Mouse (Mus musculus): ENCODE results near the gene Pkn3. TPM values are rescaled to one million over a fixed set of nuclear protein-coding genes. Genes with fewer than 3 reads are reported as not detected.
A peak's percentile ranks its signal among the peaks of the same experiment; 100 is the strongest.

Gene Pkn3
- polyA plus RNA-seq, 1 experiment from 2014 or later, result 16.7 TPM

DNA sequence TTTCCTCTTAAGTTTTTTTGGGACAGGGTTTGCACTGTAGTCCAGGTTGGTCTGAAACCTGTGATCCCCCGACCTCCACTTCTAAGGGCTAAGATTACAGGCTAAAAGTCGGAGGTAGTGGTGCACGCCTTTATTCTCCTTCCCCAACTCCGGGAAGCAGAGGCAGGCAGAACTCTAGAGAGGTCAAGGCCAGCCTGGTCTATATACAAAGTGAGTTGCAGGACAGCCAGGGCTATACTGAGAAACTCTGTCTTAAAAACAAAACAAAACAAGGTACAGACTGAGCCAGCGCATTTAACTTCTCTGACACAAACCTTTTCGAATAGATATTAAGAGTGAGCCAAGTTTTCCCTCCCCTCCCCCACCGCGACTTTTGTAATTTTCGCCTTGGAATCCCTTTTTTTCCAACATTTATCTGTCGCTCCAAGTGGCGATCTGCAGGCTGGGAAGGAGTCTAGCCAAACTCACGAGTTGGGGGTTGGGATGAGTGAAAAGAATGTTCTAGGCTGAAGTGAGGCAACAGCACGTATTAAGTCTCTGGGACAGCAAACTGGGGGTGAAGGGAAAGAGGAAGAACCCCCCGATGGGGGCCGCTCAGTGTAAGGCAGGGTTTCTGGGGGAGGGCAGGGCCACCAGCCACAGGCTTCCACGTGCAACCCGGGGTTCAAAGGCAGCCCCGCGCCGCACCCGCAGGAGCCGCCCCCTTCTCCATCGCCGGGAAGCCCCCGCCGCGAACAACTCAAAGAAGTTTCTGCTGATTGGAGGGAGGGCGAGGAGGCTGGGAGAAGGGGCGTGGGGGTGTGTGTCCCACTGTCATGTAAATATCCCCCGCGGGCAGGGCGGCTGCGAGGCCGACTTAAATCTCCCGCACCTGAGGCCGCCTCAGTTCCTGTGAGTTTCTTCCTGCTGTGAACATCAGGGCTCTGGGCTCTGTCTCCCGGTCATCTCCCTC, 16.0 kb upstream of the Pkn3 start:
- no peaks in the 10 kb centered on the region for H3K36me3 ChIP-seq (ENCODE audit: control insufficient read depth, insufficient read depth, low read length)
- 6% methylated on average over 33 of the region's 37 CpGs for WGBS
- peaks cover 25% of the 10 kb centered on the region for H3K4me1 ChIP-seq (replicated peaks; ENCODE audit: control insufficient read depth, insufficient read depth, low read length)
- no peaks in the 10 kb centered on the region for H3K9me3 ChIP-seq (ENCODE audit: control insufficient read depth, low read length)
- peak overlapping the region; percentile 79 for H3K4me2 ChIP-seq (ENCODE audit: low read depth, low read length)
- peak overlapping the region; percentile 97 for H3K27ac ChIP-seq (ENCODE audit: low read length)
- no peaks in the 10 kb centered on the region for H3K27me3 ChIP-seq (ENCODE audit: control insufficient read depth, insufficient read depth, low read depth, low read length)
- ATAC-seq (ENCODE audit: low read depth), result peak; percentile 37
- H3K4me3 ChIP-seq (ENCODE audit: low read length), result peak overlapping the region; percentile 64
- H3K9ac ChIP-seq (ENCODE audit: low read length), result peak overlapping the region; percentile 85

DNA sequence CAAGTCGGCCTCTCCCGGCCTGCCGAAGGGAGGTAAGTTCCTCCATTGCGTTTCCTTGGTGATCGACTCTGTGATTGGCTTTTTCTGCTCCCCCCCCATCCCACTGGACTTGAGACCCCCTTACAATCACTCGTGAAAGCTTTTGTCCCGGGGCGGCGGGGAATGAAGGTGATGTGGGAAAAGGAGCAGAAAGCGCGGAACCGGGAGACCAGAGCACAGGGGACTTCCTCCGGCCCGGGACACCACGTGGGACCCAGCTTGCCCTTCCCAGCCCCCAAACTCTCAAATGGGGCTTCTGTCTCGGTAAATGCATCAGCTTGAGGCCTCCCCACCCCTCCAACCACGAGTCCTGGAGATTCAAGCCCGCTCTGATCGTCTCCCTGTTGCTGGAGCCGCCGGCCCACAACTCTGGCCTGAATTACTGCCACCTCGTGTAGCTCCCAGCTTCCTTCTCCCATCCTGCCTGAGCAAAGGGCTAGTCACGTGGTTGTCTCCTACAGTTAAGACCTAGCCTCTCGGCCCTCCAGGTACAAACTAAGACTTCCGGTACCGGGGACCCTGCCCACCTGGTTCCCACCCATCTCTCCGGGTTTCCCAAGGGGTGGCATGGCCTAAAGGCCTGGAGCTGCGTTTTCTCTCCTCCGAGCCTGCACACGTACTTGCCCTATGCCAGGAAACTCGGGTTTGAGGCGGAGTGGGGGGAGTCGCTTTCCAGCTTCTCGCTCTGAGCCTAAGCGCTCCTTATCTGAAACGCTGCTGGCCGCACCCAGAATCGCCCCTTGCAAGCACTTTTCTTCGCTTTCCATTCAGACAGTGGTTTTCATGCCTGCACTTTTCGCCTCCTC, 15.0 kb upstream of the Pkn3 start:
- Histone ChIP-seq H3K36me3 (ENCODE audit: control insufficient read depth, insufficient read depth, low read length) (no peaks in the 10 kb centered on the region), H3K9ac (ENCODE audit: low read length) (peak overlapping the region; percentile 85), H3K4me1 (replicated peaks; ENCODE audit: control insufficient read depth, insufficient read depth, low read length) (peaks cover 25% of the 10 kb centered on the region), H3K9me3 (ENCODE audit: control insufficient read depth, low read length) (no peaks in the 10 kb centered on the region), H3K4me2 (ENCODE audit: low read depth, low read length) (peak overlapping the region; percentile 79), H3K27ac (ENCODE audit: low read length) (peak overlapping the region; percentile 97), H3K4me3 (ENCODE audit: low read length) (peak overlapping the region; percentile 64), H3K27me3 (ENCODE audit: control insufficient read depth, insufficient read depth, low read depth, low read length) (no peaks in the 10 kb centered on the region)
- peak; percentile 21 for ATAC-seq (ENCODE audit: low read depth)
- WGBS, result under 1% methylated on average over 40 of the region's 40 CpGs

DNA sequence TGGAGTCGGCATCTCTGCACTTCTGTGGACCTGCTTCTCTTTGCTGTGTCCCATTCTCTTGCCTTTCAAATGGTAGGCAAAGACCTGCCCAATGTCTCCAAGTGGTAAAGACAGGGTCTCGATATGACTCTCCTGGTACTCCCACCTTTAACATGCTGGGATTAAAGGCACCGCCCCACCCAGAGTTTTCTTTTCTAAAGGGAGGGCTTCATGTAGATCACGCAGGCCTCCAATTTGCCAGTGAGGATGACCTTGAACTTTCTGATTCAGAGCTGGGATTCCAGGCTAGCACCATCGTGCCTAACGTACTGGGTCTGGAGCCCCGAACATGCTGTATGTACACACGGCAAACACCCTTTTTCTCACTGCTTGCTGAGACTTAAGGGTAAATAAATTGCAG, 14.2 kb upstream of the Pkn3 start:
- Histone ChIP-seq H3K27me3 (ENCODE audit: control insufficient read depth, insufficient read depth, low read depth, low read length) (no peaks in the 10 kb centered on the region), H3K27ac (ENCODE audit: low read length) (peak overlapping the region; percentile 97), H3K4me3 (ENCODE audit: low read length) (peak overlapping the region; percentile 64), H3K4me1 (replicated peaks; ENCODE audit: control insufficient read depth, insufficient read depth, low read length) (peaks cover 30% of the 10 kb centered on the region), H3K9ac (ENCODE audit: low read length) (peak overlapping the region; percentile 85), H3K9me3 (ENCODE audit: control insufficient read depth, low read length) (no peaks in the 10 kb centered on the region), H3K4me2 (ENCODE audit: low read depth, low read length) (peak overlapping the region; percentile 79), H3K36me3 (ENCODE audit: control insufficient read depth, insufficient read depth, low read length) (no peaks in the 10 kb centered on the region; the same call in 1 of the 2 replicates)
- 4% methylated on average over 8 of the region's 8 CpGs for WGBS
- no peak for ATAC-seq (ENCODE audit: low read depth)

DNA sequence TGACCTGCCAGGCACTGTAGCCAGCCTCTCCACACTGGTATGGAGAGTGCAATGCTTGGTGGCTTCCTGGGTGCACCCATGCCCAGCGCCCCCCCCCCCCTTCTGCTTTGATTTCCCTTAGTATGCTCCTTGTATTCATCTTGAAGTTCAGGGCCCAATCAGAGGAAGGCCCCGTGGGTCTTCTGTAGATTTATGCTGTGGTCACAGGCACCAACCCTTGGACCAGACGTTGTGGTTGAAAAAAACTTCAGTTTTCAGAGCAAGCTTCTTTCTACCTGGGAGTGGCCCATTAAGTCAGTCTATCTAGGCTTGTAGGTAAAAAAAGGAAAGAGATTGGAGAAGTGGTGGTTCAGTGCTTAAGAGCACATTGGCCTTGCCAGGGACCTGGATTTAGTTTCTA, 13.7 kb upstream of the Pkn3 start:
- peak overlapping the region; percentile 97 for H3K27ac ChIP-seq (ENCODE audit: low read length)
- H3K4me1 ChIP-seq (replicated peaks; ENCODE audit: control insufficient read depth, insufficient read depth, low read length), result peaks cover 35% of the 10 kb centered on the region
- H3K27me3 ChIP-seq (ENCODE audit: control insufficient read depth, insufficient read depth, low read depth, low read length), result no peaks in the 10 kb centered on the region
- peak overlapping the region; percentile 85 for H3K9ac ChIP-seq (ENCODE audit: low read length)
- H3K4me3 ChIP-seq (ENCODE audit: low read length), result peak overlapping the region; percentile 64
- H3K36me3 ChIP-seq (ENCODE audit: control insufficient read depth, insufficient read depth, low read length), result peaks cover 5% of the 10 kb centered on the region; the same call in 1 of the 2 replicates
- ATAC-seq (ENCODE audit: low read depth), result no peak
- H3K9me3 ChIP-seq (ENCODE audit: control insufficient read depth, low read length), result no peaks in the 10 kb centered on the region
- peak overlapping the region; percentile 79 for H3K4me2 ChIP-seq (ENCODE audit: low read depth, low read length)
- WGBS, result 13% methylated on average over 3 of the region's 3 CpGs

DNA sequence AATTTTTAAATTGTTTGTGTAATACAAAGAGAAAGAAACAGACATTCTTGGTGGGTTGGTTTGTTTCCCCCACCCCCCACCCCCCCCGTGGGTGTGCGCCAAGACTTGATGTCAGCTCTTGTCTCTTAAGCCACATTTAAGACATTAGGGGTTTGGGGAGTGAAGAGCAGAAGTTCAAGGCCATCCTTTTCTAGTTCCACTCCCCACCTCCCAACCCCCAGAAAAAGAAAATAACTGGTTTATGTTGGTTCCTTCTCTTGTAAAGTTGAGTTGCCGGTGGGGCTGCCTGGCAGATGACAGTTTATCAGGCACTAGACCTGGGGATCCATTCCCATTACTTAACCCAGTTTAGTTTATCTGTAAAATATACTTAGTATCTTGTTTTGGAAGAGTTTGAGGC, 13.2 kb upstream of the Pkn3 start:
- H3K27me3 ChIP-seq (ENCODE audit: control insufficient read depth, insufficient read depth, low read depth, low read length), result no peaks in the 10 kb centered on the region
- peaks cover 7% of the 10 kb centered on the region for H3K36me3 ChIP-seq (ENCODE audit: control insufficient read depth, insufficient read depth, low read length)
- H3K9me3 ChIP-seq (ENCODE audit: control insufficient read depth, low read length), result no peaks in the 10 kb centered on the region
- peak overlapping the region; percentile 6; the same call in 1 of the 2 replicates for H3K9ac ChIP-seq (ENCODE audit: low read length)
- peak overlapping the region; percentile 79 for H3K4me2 ChIP-seq (ENCODE audit: low read depth, low read length)
- no peak for ATAC-seq (ENCODE audit: low read depth)
- peak overlapping the region; percentile 64 for H3K4me3 ChIP-seq (ENCODE audit: low read length)
- H3K4me1 ChIP-seq (replicated peaks; ENCODE audit: control insufficient read depth, insufficient read depth, low read length), result peaks cover 35% of the 10 kb centered on the region
- H3K27ac ChIP-seq (ENCODE audit: low read length), result peak overlapping the region; percentile 97
- 32% methylated on average over 3 of the region's 3 CpGs for WGBS

DNA sequence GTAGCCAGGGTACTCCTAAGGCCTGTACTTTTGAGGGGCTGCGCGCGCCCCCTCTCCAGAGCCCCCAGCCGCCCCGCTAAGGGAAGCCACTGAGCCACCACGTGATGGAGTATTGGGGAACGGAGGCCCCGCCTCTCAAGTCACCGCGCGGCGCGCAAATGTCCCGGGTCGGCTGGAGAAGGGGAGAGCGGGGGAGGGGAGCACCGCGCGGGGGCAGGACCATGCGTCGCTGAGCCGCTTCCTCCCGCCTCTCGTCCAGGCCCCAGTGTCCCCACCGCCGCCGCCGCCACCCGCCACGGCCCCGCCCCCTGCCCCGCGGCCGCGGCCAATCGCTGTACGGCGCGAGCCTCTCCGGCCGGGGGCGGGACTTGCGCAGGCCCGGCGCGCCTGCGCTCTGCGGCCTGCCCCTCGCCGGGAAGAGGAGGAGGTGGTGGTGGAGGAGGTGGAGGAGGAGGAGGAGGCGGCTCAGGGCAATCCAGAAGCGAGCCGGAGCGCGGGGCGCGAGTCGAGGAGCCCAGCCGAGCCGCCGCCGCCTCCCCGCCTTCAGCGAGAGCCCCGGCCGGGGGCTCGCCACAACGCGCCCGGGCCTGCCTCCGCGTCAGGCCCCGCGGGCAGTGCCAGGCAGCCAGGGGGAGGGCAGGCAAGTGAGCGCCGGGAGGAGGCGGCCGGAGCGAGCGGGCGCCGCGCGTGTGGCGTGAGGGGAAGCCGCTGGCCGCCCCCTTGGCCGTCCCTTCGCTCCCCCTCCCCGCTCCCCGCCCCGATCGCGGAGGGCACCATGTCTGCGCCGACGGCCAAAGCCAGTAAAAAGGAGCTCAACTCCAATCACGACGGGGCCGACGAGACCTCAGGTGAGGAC, 11.2 kb upstream of the Pkn3 start:
- Histone ChIP-seq H3K9ac (ENCODE audit: low read length) (peak overlapping the region; percentile 99), H3K36me3 (ENCODE audit: control insufficient read depth, insufficient read depth, low read length) (peaks cover 14% of the 10 kb centered on the region), H3K4me2 (ENCODE audit: low read depth, low read length) (peak overlapping the region; percentile 67), H3K4me1 (replicated peaks; ENCODE audit: control insufficient read depth, insufficient read depth, low read length) (peaks cover 32% of the 10 kb centered on the region), H3K9me3 (ENCODE audit: control insufficient read depth, low read length) (no peaks in the 10 kb centered on the region), H3K27ac (ENCODE audit: low read length) (peak overlapping the region; percentile 99), H3K4me3 (ENCODE audit: low read length) (peak overlapping the region; percentile 100), H3K27me3 (ENCODE audit: control insufficient read depth, insufficient read depth, low read depth, low read length) (no peaks in the 10 kb centered on the region)
- ATAC-seq (ENCODE audit: low read depth), result peak; percentile 94
- 0% methylated on average over 37 of the region's 101 CpGs for WGBS

DNA sequence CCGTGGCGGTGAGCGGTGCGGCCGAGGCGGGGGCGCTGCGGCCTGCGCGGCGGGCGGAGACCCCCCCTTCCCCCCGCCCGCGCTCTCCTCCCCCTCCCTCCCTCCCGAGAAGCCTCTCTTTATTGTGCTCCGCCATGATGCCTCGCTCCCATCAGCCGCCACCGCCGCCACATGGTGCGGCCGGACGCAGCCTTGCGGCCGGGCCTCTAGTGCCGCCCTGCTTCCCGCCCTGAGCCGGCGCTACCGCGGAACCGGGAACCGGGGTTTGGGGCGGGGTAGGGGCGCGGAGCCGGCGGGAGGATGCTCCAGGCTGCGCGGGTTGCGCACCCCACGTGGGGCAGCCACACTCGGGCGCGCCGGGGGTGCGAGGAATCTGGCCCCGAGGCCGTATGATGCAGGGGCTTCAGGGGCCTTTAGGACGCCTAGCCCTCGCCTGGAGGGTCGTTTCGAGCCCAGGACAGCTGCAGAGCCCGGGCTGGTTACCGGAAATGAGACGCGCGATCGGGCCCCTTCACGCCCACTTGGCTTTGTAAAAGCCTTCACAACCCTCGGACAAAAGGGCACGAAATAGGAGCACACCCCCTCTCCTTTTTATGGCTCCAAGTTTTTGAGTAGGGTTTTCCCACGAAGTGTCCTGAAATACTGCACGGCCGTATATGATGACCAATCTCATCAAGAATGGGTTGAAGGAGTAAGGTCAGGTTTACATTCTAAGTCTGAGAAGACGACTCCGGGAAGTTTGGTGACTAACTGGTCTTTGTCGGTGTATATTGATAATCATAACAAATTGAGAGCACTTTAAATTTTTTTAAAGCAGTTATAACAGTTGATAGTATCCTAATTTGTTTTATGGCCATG, 10.2 kb upstream of the Pkn3 start:
- Histone ChIP-seq H3K36me3 (ENCODE audit: control insufficient read depth, insufficient read depth, low read length) (peaks cover 18% of the 10 kb centered on the region), H3K4me2 (ENCODE audit: low read depth, low read length) (peak overlapping the region; percentile 79), H3K9me3 (ENCODE audit: control insufficient read depth, low read length) (no peaks in the 10 kb centered on the region), H3K4me1 (replicated peaks; ENCODE audit: control insufficient read depth, insufficient read depth, low read length) (peaks cover 31% of the 10 kb centered on the region), H3K9ac (ENCODE audit: low read length) (peak overlapping the region; percentile 99), H3K4me3 (ENCODE audit: low read length) (peak overlapping the region; percentile 100), H3K27me3 (ENCODE audit: control insufficient read depth, insufficient read depth, low read depth, low read length) (no peaks in the 10 kb centered on the region), H3K27ac (ENCODE audit: low read length) (peak overlapping the region; percentile 99)
- under 1% methylated on average over 53 of the region's 69 CpGs for WGBS
- ATAC-seq (ENCODE audit: low read depth), result peak; percentile 29

DNA sequence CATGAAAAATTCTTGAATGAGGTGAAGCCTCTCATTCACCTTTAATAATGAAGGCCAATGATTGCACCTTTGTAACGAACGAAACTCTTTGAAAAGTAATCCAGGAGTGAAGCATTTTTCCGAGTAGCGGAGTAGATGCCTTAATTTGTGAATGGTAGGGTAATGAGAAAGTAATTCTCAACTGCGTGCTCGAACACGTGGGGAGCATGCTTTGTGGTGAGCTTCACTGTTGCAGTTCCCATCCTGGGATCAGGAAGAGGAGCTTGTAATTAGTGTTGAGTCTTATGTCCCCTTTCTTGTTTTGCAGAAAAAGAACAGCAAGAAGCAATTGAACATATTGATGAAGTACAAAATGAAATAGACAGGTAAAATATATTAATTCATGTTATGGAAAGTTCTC, 9.5 kb upstream of the Pkn3 start:
- H3K9ac ChIP-seq (ENCODE audit: low read length), result peak overlapping the region; percentile 99
- no peaks in the 10 kb centered on the region for H3K9me3 ChIP-seq (ENCODE audit: control insufficient read depth, low read length)
- WGBS, result 14% methylated on average over 7 of the region's 7 CpGs

More for the DNA sequence above, 9.5 kb upstream of the Pkn3 start:
- no peak for ATAC-seq (ENCODE audit: low read depth)
- peaks cover 22% of the 10 kb centered on the region for H3K36me3 ChIP-seq (ENCODE audit: control insufficient read depth, insufficient read depth, low read length)
- peaks cover 31% of the 10 kb centered on the region for H3K4me1 ChIP-seq (replicated peaks; ENCODE audit: control insufficient read depth, insufficient read depth, low read length)
- H3K4me2 ChIP-seq (ENCODE audit: low read depth, low read length), result peak overlapping the region; percentile 79
- H3K4me3 ChIP-seq (ENCODE audit: low read length), result peak overlapping the region; percentile 100
- no peak overlapping the region for H3K27ac ChIP-seq (ENCODE audit: low read length)
- no peaks in the 10 kb centered on the region for H3K27me3 ChIP-seq (ENCODE audit: control insufficient read depth, insufficient read depth, low read depth, low read length)

Measured in lung, embryonic 16.5 days (tissue).